Mouse (Mus musculus) small intestine, adult 2 months (tissue): ENCODE measurements around the gene Six5. TPM values are rescaled to one million over a fixed set of nuclear protein-coding genes. Genes with fewer than 3 reads are reported as not detected.
A peak's percentile ranks its signal among the peaks of the same experiment; 100 is the strongest.

ENCODE experiments used
- H3K27ac ChIP-seq: fragments of 200-500 bp; 2 replicates; pipeline ENCODE4 v1.5.1; 2012; ENCODE audit warnings: low read depth, low read length, control low read depth, inconsistent platforms; ENCODE audit not compliant: insufficient read depth
- H3K27me3 ChIP-seq: fragments of 200-500 bp; 2 replicates; pipeline ENCODE4 v1.6.1; 2012; ENCODE audit warnings: mild to moderate bottlenecking, moderate library complexity, low read length, inconsistent platforms; ENCODE audit not compliant: control insufficient read depth, insufficient read depth
- H3K36me3 ChIP-seq: fragments of 200-500 bp; 2 replicates; pipeline ENCODE4 v1.6.1; 2012; ENCODE audit warnings: mild to moderate bottlenecking, low read length, control low read depth, inconsistent platforms; ENCODE audit not compliant: control insufficient read depth, insufficient read depth
- H3K4me1 ChIP-seq: fragments of 200-500 bp; 2 replicates; pipeline ENCODE4 v1.6.1; 2012; ENCODE audit warnings: low read length, inconsistent platforms, mixed read lengths; ENCODE audit not compliant: control insufficient read depth, insufficient read depth, insufficient read length
- H3K4me3 ChIP-seq: fragments of 200-500 bp; 2 replicates; pipeline ENCODE4 v1.5.1; 2012; ENCODE audit warnings: low read depth, mild to moderate bottlenecking, control low read depth, inconsistent platforms, low read length, moderate library complexity
- CTCF ChIP-seq: fragments of 200-500 bp; IDR thresholded peaks from 2 replicates; pipeline ENCODE4 v1.5.1; 2012; ENCODE audit warnings: low read depth, mild to moderate bottlenecking, control low read depth, inconsistent platforms, low read length, moderate library complexity, mixed read lengths; ENCODE audit not compliant: insufficient replicate concordance, insufficient read length; ENCODE audit errors: extremely low read depth
- POLR2A ChIP-seq: fragments of 200-500 bp; IDR thresholded peaks from 2 replicates; pipeline ENCODE4 v1.6.1; 2012; ENCODE audit warnings: low read depth, mild to moderate bottlenecking, control low read depth, inconsistent platforms, low read length, moderate library complexity
- WGBS: fragments of 180-500 bp; shearing (Covaris S2); methylation state at CpG from one replicate; pipeline ENCODE4 v1.1.7; 2018; 5-methylcytosine and 5-hydroxymethylcytosine counted together
- polyA plus RNA-seq: library from polyadenylated mRNA; depleted of rRNA; stranded (reverse); fragments of >200 nt; gene quantifications from 2 replicates; pipeline ENCODE4 v1.2.3, GENCODE M21; 2012; rRNA removed

Six5 gene
- polyA plus RNA-seq, result 14.1 and 14.5 TPM in 2 replicates

GRCm38 (mm10) chr7:19094471-19094825, at the start of gene Six5:
Six5 (plus strand) TSS chr7:19094594.
- H3K4me1 ChIP-seq, result peaks cover 13% of the 10 kb centered on the region
- H3K4me3 ChIP-seq, result peak within 1 kb of the TSS; percentile 92
- H3K27me3 ChIP-seq, result peaks cover 13% of the 10 kb centered on the region
- H3K27ac ChIP-seq, result peak within 1 kb of the TSS; percentile 90
- TF ChIP-seq POLR2A (no peak), CTCF (no peak)
- H3K36me3 ChIP-seq, result no peaks in the 10 kb centered on the region
- 3% methylated on average over 35 of the region's 36 CpGs for WGBS

GRCm38 (mm10) chr7:19044616-19045015, 49.8 kb upstream of the Six5 start:
- Histone ChIP-seq H3K27me3 (no peaks in the 10 kb centered on the region), H3K4me1 (no peaks in the 10 kb centered on the region), H3K27ac (no peak overlapping the region), H3K36me3 (peaks cover 95% of the 10 kb centered on the region), H3K4me3 (no peak overlapping the region)
- TF ChIP-seq POLR2A (no peak), CTCF (no peak)
- WGBS, result 93% methylated on average over 6 of the region's 6 CpGs

GRCm38 (mm10) chr7:19046286-19047069, 47.9 kb upstream of the Six5 start:
- H3K27me3 ChIP-seq, result no peaks in the 10 kb centered on the region
- H3K4me1 ChIP-seq, result no peaks in the 10 kb centered on the region
- no peak for TF ChIP-seq POLR2A
- TF ChIP-seq CTCF, result no peak
- no peak overlapping the region for H3K27ac ChIP-seq
- peaks cover 92% of the 10 kb centered on the region for H3K36me3 ChIP-seq
- H3K4me3 ChIP-seq, result no peak overlapping the region
- 90% methylated on average over 11 of the region's 11 CpGs for WGBS

- Histone ChIP-seq H3K4me1 (no peaks in the 10 kb centered on the region), H3K4me3 (no peak overlapping the region), H3K36me3 (peaks cover 80% of the 10 kb centered on the region), H3K27ac (no peak overlapping the region), H3K27me3 (no peaks in the 10 kb centered on the region)
- WGBS, result 86% methylated on average over 14 of the region's 14 CpGs
- no peak for TF ChIP-seq CTCF
- TF ChIP-seq POLR2A, result no peak
These were observed 46.3 kb upstream of the Six5 start for GRCm38 (mm10) chr7:19048006-19048527.

- Histone ChIP-seq H3K4me1 (no peaks in the 10 kb centered on the region), H3K4me3 (no peak overlapping the region), H3K27ac (no peak overlapping the region), H3K27me3 (no peaks in the 10 kb centered on the region), H3K36me3 (peaks cover 71% of the 10 kb centered on the region)
- 85% methylated on average over 5 of the region's 5 CpGs for WGBS
- TF ChIP-seq POLR2A (no peak), CTCF (no peak)
These were observed 45.1 kb upstream of the Six5 start for GRCm38 (mm10) chr7:19049252-19049651.

GRCm38 (mm10) chr7:19050172-19050571, 44.2 kb upstream of the Six5 start:
- Histone ChIP-seq H3K4me3 (no peak overlapping the region), H3K36me3 (peaks cover 62% of the 10 kb centered on the region), H3K27ac (no peak overlapping the region), H3K4me1 (no peaks in the 10 kb centered on the region), H3K27me3 (no peaks in the 10 kb centered on the region)
- WGBS, result 77% methylated on average over 8 of the region's 8 CpGs
- TF ChIP-seq POLR2A, result no peak
- TF ChIP-seq CTCF, result no peak

- Histone ChIP-seq H3K4me1 (no peaks in the 10 kb centered on the region), H3K27ac (no peak overlapping the region), H3K36me3 (peaks cover 52% of the 10 kb centered on the region), H3K4me3 (no peak overlapping the region), H3K27me3 (no peaks in the 10 kb centered on the region)
- no peak for TF ChIP-seq POLR2A
- no peak for TF ChIP-seq CTCF
- WGBS, result 75% methylated on average over 4 of the region's 4 CpGs
These were observed 43.2 kb upstream of the Six5 start for GRCm38 (mm10) chr7:19051161-19051560.
